Mouse (Mus musculus) erythroblast, embryonic 14.5 days (primary cell): ENCODE measurements around the gene Higd1b.

Source experiments
- GATA1 ChIP-seq: IDR thresholded peaks from 2 replicates; pipeline ENCODE4 v1.6.1; 2012; ENCODE audit warnings: low read length, inconsistent platforms, mixed read lengths
- TAL1 ChIP-seq: IDR thresholded peaks from 3 replicates; pipeline ENCODE4 v1.6.1; 2012; ENCODE audit warnings: low read length, inconsistent platforms, mixed read lengths

- no peak for TF ChIP-seq GATA1
- no peak for TF ChIP-seq TAL1
Observed at GRCm38 (mm10) chr11:102836146-102836545, 497 bp downstream of the Higd1b start.
